Mouse (Mus musculus): ENCODE data around the gene Pi4k2a.

Pi4k2a gene

GRCm38 (mm10) chr19:42167489-42167888 lies 77.2 kb downstream of the Pi4k2a start:
- no peak for DNase-seq

- no peak for DNase-seq
Measured at GRCm38 (mm10) chr19:42169322-42169975, 79.2 kb downstream of the Pi4k2a start.

- peak; percentile 88 for DNase-seq
Measured at GRCm38 (mm10) chr19:42170025-42170969, 80.0 kb downstream of the Pi4k2a start.
